Mouse (Mus musculus) embryonic facial prominence, embryonic 10.5 days (tissue): ENCODE results near the gene Gm10837. TPM values are rescaled to one million over a fixed set of nuclear protein-coding genes. Genes with fewer than 3 reads are reported as not detected.
A peak's percentile ranks its signal among the peaks of the same experiment; 100 is the strongest.

ENCODE experiments used
- DNase-seq: peaks from one replicate; pipeline ENCODE4 v3.0.0-alpha.2; 2017; ENCODE audit warnings: low spot score
- H3K27ac ChIP-seq: fragments of 300-500 bp; sonication (generic); replicated peaks from 2 replicates; pipeline ENCODE4 v1.5.1; 2016; ENCODE audit warnings: mild to moderate bottlenecking
- H3K27me3 ChIP-seq: fragments of 300-500 bp; sonication (generic); replicated peaks from 2 replicates; pipeline ENCODE4 v1.6.1; 2016; ENCODE audit warnings: low read depth, mild to moderate bottlenecking; ENCODE audit not compliant: poor library complexity, severe bottlenecking
- H3K36me3 ChIP-seq: fragments of 300-500 bp; sonication (generic); replicated peaks from 2 replicates; pipeline ENCODE4 v1.6.1; 2016; ENCODE audit warnings: mild to moderate bottlenecking, moderate library complexity
- H3K4me1 ChIP-seq: fragments of 300-500 bp; sonication (generic); 2 replicates; pipeline ENCODE4 v1.6.1; 2016
- H3K4me3 ChIP-seq: fragments of 300-500 bp; sonication (generic); 2 replicates; pipeline ENCODE4 v1.5.1; 2016; ENCODE audit warnings: mild to moderate bottlenecking, moderate library complexity
- H3K9me3 ChIP-seq: fragments of 300-500 bp; sonication (generic); 2 replicates; pipeline ENCODE4 v1.6.1; 2016; ENCODE audit warnings: mild to moderate bottlenecking
- WGBS: fragments of 180-500 bp; shearing (Covaris S2); methylation state at CpG from one replicate; pipeline ENCODE4 v1.1.7; 2016; 5-methylcytosine and 5-hydroxymethylcytosine counted together
- polyA plus RNA-seq: library from polyadenylated mRNA; unstranded; fragments of >200 nt; fragmentation: Nextera tagmentation; extraction: Ambion mirVana; gene quantifications from 2 replicates; pipeline ENCODE4 v1.2.1, GENCODE M21; 2016

Gene Gm10837
- polyA plus RNA-seq, 1 experiment from 2014 or later = 0.31 TPM

DNA sequence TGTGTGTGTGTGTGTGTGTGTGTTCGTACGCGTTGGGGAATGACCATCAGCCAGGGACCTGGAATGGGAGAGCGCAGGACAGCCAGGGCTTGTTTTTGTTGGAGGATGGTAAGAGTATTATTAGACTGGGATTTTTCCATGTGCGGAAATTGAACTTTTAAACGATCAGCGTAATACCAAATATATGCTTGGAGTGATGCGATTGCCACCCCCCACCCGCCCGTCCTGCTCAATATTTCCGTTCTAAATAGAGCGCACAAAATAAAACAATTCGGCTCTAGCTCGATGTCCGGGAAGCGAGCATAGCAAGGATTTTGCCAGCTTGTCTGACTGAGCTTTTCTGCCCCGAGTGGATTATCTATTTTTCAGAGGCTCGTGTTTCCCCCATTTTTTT lies 13.6 kb upstream of the Gm10837 start:
- no peak for DNase-seq
- Histone ChIP-seq H3K9me3 (no peaks in the 10 kb centered on the region), H3K4me3 (peak overlapping the region; percentile 66), H3K36me3 (peaks cover 5% of the 10 kb centered on the region; the same call in 1 of the 2 replicates), H3K27ac (peak overlapping the region; percentile 82), H3K4me1 (peaks cover 51% of the 10 kb centered on the region), H3K27me3 (peaks cover 99% of the 10 kb centered on the region)
- WGBS = under 1% methylated on average over 18 of the region's 18 CpGs

DNA sequence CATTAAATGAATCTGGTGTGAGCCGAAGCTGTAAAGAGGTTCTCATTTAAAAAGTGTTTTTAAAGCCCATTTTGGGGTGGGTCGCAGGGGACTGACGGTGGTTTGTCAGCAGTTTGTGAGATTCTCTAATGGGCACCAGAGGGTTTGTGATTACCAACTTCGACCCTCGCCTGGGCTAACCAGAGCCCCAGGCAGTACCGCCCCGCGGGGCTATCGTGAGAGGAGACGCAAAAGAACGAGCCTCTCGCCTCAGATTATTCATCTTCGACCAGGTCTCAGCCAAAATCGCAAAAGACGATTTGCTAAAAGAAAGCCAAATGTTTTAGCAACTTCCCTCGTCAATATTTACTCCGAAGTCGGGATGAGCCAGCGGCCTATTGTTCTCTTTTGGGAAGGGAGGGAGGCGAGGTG lies 13.1 kb upstream of the Gm10837 start:
- WGBS = 0% methylated on average over 20 of the region's 20 CpGs
- H3K27ac ChIP-seq = peak overlapping the region; percentile 82
- H3K4me1 ChIP-seq = peaks cover 55% of the 10 kb centered on the region

DNA sequence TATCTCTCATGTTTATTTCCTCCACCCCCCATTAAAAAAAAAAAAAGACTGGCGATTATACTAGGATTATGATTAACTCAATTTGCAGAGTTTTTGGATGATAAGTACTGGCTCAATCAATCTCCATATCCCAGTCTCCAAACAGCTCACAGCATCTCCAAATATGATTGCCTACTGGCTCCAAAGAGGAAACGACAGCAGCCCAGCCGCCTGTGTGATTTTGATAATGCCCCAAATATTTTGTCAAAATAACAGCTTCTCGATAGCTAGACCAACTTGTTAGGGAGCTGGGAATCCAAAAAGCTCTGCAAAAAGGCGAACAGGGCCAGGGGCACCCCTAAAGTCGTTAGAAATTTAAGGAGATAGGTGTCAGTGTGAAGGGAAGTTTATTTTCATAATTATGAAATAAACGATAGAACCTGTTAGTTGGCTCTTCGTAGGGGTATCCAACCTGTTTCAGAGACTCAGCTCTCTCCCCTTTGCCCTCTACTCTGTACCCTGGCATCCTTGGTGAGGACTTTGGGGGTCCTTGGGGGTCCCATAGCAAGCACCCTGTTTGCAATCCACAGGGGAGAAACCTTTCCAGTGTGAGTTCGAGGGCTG lies 12.3 kb upstream of the Gm10837 start:
- peaks cover 99% of the 10 kb centered on the region for H3K27me3 ChIP-seq
- no peak for DNase-seq
- WGBS = under 1% methylated on average over 9 of the region's 9 CpGs
- peaks cover 5% of the 10 kb centered on the region; the same call in 1 of the 2 replicates for H3K36me3 ChIP-seq
- no peaks in the 10 kb centered on the region for H3K9me3 ChIP-seq
- H3K4me1 ChIP-seq = peaks cover 52% of the 10 kb centered on the region
- peak overlapping the region; percentile 66 for H3K4me3 ChIP-seq
- peak overlapping the region; percentile 82 for H3K27ac ChIP-seq

More for the DNA sequence above, 13.1 kb upstream of the Gm10837 start:
- peaks cover 99% of the 10 kb centered on the region for H3K27me3 ChIP-seq
- H3K36me3 ChIP-seq = peaks cover 5% of the 10 kb centered on the region; the same call in 1 of the 2 replicates
- peak overlapping the region; percentile 66 for H3K4me3 ChIP-seq
- DNase-seq = peak; percentile 60
- H3K9me3 ChIP-seq = no peaks in the 10 kb centered on the region

GRCm38 (mm10) chr14:122478574-122479011 lies 11.8 kb upstream of the Gm10837 start:
- WGBS = 1% methylated on average over 22 of the region's 22 CpGs
- peaks cover 47% of the 10 kb centered on the region for H3K4me1 ChIP-seq
- H3K36me3 ChIP-seq = peaks cover 5% of the 10 kb centered on the region; the same call in 1 of the 2 replicates
- peak overlapping the region; percentile 82 for H3K27ac ChIP-seq
- peak; percentile 69 for DNase-seq
- peak overlapping the region; percentile 66 for H3K4me3 ChIP-seq
- peaks cover 99% of the 10 kb centered on the region for H3K27me3 ChIP-seq
- H3K9me3 ChIP-seq = no peaks in the 10 kb centered on the region

GRCm38 (mm10) chr14:122479461-122480109 lies 10.8 kb upstream of the Gm10837 start:
- H3K36me3 ChIP-seq = peaks cover 5% of the 10 kb centered on the region; the same call in 1 of the 2 replicates
- WGBS = 14% methylated on average over 17 of the region's 17 CpGs
- H3K27me3 ChIP-seq = peaks cover 99% of the 10 kb centered on the region
- H3K27ac ChIP-seq = no peak overlapping the region
- peaks cover 44% of the 10 kb centered on the region for H3K4me1 ChIP-seq
- DNase-seq = no peak
- H3K4me3 ChIP-seq = peak overlapping the region; percentile 66
- no peaks in the 10 kb centered on the region for H3K9me3 ChIP-seq

DNA sequence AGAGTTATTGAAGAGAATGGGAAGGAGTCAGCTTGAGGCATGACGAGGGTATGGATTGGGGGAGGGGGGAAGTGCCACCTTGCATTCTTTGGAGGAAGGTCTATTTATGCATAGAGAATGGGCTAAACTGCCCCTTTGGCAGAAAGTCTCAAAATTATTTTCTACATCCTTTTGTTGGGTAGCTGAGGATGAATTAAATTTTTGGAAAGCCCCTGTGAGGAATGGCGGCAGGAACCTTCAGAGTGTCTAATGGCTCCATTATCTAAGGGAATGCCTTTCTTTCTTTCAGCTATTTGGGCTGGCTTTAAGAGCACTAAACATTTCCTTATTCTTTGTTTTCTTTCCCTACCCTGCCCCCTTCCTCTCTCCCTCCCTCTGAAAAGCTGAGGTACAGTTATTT lies 10.0 kb upstream of the Gm10837 start:
- H3K4me1 ChIP-seq = peaks cover 43% of the 10 kb centered on the region
- peaks cover 99% of the 10 kb centered on the region for H3K27me3 ChIP-seq
- DNase-seq = peak; percentile 33
- H3K4me3 ChIP-seq = peak overlapping the region; percentile 66
- peaks cover 5% of the 10 kb centered on the region; the same call in 1 of the 2 replicates for H3K36me3 ChIP-seq
- H3K27ac ChIP-seq = no peak overlapping the region
- no peaks in the 10 kb centered on the region for H3K9me3 ChIP-seq
- 4% methylated on average over 2 of the region's 2 CpGs for WGBS

DNA sequence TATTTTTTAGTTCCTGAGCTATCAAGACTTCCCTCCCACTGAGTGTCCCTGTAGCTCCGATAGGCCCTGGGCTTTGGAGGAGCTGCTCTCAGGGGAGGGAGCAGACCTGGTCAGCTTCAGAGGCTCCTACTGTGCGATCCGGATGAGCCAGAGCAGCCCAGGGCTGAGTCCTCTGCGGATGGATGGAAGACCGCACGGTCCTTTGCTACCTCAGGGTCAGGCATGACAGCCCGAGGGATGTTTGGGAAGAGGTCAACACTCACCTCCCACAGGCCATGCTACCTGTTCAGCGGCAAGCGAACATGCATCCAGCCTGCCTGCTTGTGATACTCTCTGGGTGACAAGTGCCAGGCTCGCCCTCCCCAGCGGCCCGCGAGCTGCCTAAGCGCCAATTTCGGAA lies 9.2 kb upstream of the Gm10837 start:
- Histone ChIP-seq H3K36me3 (peaks cover 5% of the 10 kb centered on the region; the same call in 1 of the 2 replicates), H3K4me1 (peaks cover 37% of the 10 kb centered on the region), H3K27me3 (peaks cover 99% of the 10 kb centered on the region), H3K4me3 (peak overlapping the region; percentile 66), H3K27ac (no peak overlapping the region), H3K9me3 (no peaks in the 10 kb centered on the region)
- DNase-seq = peak; percentile 53
- 3% methylated on average over 15 of the region's 15 CpGs for WGBS

GRCm38 (mm10) chr14:122482081-122483023 lies 8.0 kb upstream of the Gm10837 start:
- H3K4me3 ChIP-seq = peak overlapping the region; percentile 66
- peaks cover 32% of the 10 kb centered on the region for H3K4me1 ChIP-seq
- DNase-seq = peak; percentile 63
- peaks cover 99% of the 10 kb centered on the region for H3K27me3 ChIP-seq
- peak overlapping the region; percentile 26; the same call in 1 of the 2 replicates for H3K27ac ChIP-seq
- peaks cover 5% of the 10 kb centered on the region; the same call in 1 of the 2 replicates for H3K36me3 ChIP-seq
- H3K9me3 ChIP-seq = no peaks in the 10 kb centered on the region
- WGBS = 1% methylated on average over 38 of the region's 38 CpGs

GRCm38 (mm10) chr14:122483024-122483385 lies 7.4 kb upstream of the Gm10837 start:
- under 1% methylated on average over 5 of the region's 5 CpGs for WGBS
- Histone ChIP-seq H3K27ac (no peak overlapping the region), H3K27me3 (peaks cover 99% of the 10 kb centered on the region), H3K9me3 (no peaks in the 10 kb centered on the region), H3K4me3 (peak overlapping the region; percentile 66; the same call in 1 of the 2 replicates), H3K4me1 (peaks cover 32% of the 10 kb centered on the region), H3K36me3 (peaks cover 5% of the 10 kb centered on the region; the same call in 1 of the 2 replicates)
- peak; percentile 35 for DNase-seq

DNA sequence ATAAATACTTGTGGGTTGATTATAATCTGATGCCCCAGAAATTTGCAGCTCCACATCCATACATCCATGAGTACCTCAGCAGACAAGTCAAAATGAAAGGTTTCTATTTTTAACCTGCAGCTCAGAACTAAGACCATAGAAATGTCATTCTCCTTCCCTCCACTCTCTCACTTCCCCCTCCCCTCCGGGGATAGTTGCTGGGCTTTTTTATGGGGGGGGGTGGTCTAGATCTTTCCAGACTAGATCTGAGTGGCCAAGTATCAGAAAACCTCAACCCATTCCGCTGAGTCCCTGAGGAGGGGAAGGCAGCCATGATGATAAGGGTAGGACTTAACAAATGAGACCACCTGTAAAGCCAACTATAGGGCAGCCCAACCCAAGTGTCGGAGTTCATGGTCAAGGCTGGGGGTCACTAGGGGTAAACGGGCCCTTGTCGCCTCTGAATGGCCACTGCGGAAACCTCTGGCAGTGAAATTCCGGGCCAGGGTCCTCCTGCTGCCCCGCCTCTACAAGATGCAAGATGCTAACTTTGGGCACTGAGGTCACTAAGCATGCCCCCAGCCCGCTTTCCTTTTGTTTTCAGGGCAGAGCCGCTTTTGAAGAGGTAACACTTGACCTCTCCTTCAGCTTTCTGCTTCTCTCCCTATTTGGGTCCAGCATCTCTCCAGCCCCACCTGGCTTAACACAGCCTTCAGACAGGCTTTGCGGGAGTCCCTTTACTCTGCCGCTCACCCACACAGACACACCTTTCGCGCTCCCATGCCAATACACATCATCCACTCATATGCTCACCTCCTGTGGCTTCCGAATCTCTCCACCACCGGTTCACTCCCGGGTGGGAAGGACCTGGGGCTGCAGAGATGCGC lies 6.6 kb upstream of the Gm10837 start:
- H3K27ac ChIP-seq = no peak overlapping the region

GRCm38 (mm10) chr14:122484458-122484843 lies 5.9 kb upstream of the Gm10837 start:
- H3K9me3 ChIP-seq = no peaks in the 10 kb centered on the region
- H3K27ac ChIP-seq = no peak overlapping the region
- WGBS = 1% methylated on average over 4 of the region's 4 CpGs
- H3K36me3 ChIP-seq = no peaks in the 10 kb centered on the region
- DNase-seq = no peak
- peaks cover 24% of the 10 kb centered on the region for H3K4me1 ChIP-seq
- H3K27me3 ChIP-seq = peaks cover 97% of the 10 kb centered on the region
- no peak overlapping the region for H3K4me3 ChIP-seq

More for the DNA sequence above, 6.6 kb upstream of the Gm10837 start:
- Histone ChIP-seq H3K9me3 (no peaks in the 10 kb centered on the region), H3K4me3 (no peak overlapping the region; the same call in 1 of the 2 replicates), H3K4me1 (peaks cover 27% of the 10 kb centered on the region), H3K27me3 (peaks cover 99% of the 10 kb centered on the region), H3K36me3 (peaks cover 2% of the 10 kb centered on the region; the same call in 1 of the 2 replicates)
- peak; percentile 34 for DNase-seq
- under 1% methylated on average over 18 of the region's 18 CpGs for WGBS
